Mouse (Mus musculus) embryonic facial prominence, embryonic 12.5 days (tissue): ENCODE results near the gene Taf11. TPM values are rescaled to one million over a fixed set of nuclear protein-coding genes. Genes with fewer than 3 reads are reported as not detected.
A peak's percentile ranks its signal among the peaks of the same experiment; 100 is the strongest.

Source experiments
- ATAC-seq: fragments of 200-750 bp; cut with Nextera tagmentation; 2 replicates; pipeline ENCODE4 v1.8.0; 2017; ENCODE audit not compliant: insufficient number of reproducible peaks, insufficient read depth, low FRiP score, low TSS enrichment
- H3K27ac ChIP-seq: fragments of 300-500 bp; sonication (generic); 2 replicates; pipeline ENCODE4 v1.5.1; 2016; ENCODE audit warnings: mild to moderate bottlenecking
- H3K27me3 ChIP-seq: fragments of 300-500 bp; sonication (generic); 2 replicates; pipeline ENCODE4 v1.6.1; 2016; ENCODE audit warnings: mild to moderate bottlenecking, moderate library complexity
- H3K36me3 ChIP-seq: fragments of 300-500 bp; sonication (generic); 2 replicates; pipeline ENCODE4 v1.6.1; 2016; ENCODE audit warnings: mild to moderate bottlenecking
- H3K4me1 ChIP-seq: fragments of 300-500 bp; sonication (generic); 2 replicates; pipeline ENCODE4 v1.6.1; 2016
- H3K4me2 ChIP-seq: fragments of 300-500 bp; sonication (generic); replicated peaks from 2 replicates; pipeline ENCODE4 v1.6.1; 2016; ENCODE audit warnings: mild to moderate bottlenecking, moderate library complexity
- H3K4me3 ChIP-seq: fragments of 300-500 bp; sonication (generic); 2 replicates; pipeline ENCODE4 v1.5.1; 2016; ENCODE audit warnings: mild to moderate bottlenecking
- H3K9ac ChIP-seq: fragments of 300-500 bp; sonication (generic); 2 replicates; pipeline ENCODE4 v1.6.1; 2016; ENCODE audit warnings: mild to moderate bottlenecking, moderate library complexity
- H3K9me3 ChIP-seq: fragments of 300-500 bp; sonication (generic); 2 replicates; pipeline ENCODE4 v1.6.1; 2016; ENCODE audit warnings: mild to moderate bottlenecking, moderate library complexity
- WGBS: fragments of 180-500 bp; shearing (Covaris S2); methylation state at CpG from one replicate; pipeline ENCODE4 v1.1.7; 2016; 5-methylcytosine and 5-hydroxymethylcytosine counted together
- polyA plus RNA-seq: library from polyadenylated mRNA; unstranded; fragments of >200 nt; fragmentation: Nextera tagmentation; extraction: Ambion mirVana; gene quantifications from 2 replicates; pipeline ENCODE4 v1.2.1, GENCODE M21; 2016

Gene Taf11
- polyA plus RNA-seq, 1 experiment from 2014 or later = 104 TPM

DNA sequence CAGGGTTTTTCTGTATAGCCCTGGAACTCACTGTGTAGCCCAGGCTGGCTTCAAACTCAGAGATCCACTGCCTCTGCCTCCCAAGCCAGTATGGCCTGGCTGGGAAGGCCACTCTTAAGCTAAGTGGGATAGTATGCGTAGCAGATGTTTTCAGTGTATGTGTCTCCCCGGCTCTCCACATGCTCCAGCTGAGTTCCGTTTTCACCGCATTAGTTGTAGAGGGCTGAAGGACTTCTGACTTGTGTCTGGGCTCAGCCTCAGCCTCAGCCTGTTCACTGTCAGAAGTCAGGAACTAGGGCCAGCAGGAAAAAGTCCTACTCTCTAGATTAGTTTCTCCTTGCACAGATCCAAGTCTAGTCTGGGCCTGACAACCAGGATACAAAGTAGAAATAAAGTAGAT lies 6.7 kb upstream of the Taf11 start:
- H3K36me3 ChIP-seq = no peaks in the 10 kb centered on the region
- no peaks in the 10 kb centered on the region for H3K27me3 ChIP-seq
- H3K27ac ChIP-seq = no peak overlapping the region
- no peak for ATAC-seq
- peaks cover 3% of the 10 kb centered on the region; the same call in 1 of the 2 replicates for H3K4me1 ChIP-seq
- H3K9me3 ChIP-seq = no peaks in the 10 kb centered on the region
- H3K4me3 ChIP-seq = no peak overlapping the region
- 56% methylated on average over 4 of the region's 4 CpGs for WGBS
- H3K4me2 ChIP-seq = no peak overlapping the region
- H3K9ac ChIP-seq = no peak overlapping the region

DNA sequence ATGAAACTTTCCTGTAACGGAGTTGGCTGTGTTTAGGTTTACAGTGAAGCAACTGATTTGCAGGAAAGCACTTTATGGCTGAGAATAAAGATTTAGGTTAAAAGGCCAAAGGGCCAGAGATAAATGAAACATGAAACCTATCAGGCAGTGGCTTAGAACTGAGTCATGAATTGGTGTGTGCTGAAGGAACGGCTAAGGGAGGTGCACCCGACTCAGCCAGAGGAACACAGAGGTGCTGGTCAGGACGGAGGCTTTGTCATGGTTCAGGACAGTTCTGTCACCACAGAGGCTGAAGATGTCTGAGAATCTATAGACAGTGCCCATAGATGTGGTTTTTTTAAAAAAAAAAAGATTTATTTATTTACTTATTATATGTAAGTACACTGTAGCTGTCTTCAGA lies 5.1 kb upstream of the Taf11 start:
- no peak overlapping the region for H3K4me2 ChIP-seq
- ATAC-seq = no peak
- H3K9ac ChIP-seq = no peak overlapping the region
- H3K9me3 ChIP-seq = no peaks in the 10 kb centered on the region
- H3K27ac ChIP-seq = no peak overlapping the region
- H3K4me3 ChIP-seq = no peak overlapping the region
- H3K4me1 ChIP-seq = peaks cover 13% of the 10 kb centered on the region; the same call in 1 of the 2 replicates
- H3K36me3 ChIP-seq = no peaks in the 10 kb centered on the region
- H3K27me3 ChIP-seq = no peaks in the 10 kb centered on the region
- WGBS = 85% methylated on average over 4 of the region's 4 CpGs

DNA sequence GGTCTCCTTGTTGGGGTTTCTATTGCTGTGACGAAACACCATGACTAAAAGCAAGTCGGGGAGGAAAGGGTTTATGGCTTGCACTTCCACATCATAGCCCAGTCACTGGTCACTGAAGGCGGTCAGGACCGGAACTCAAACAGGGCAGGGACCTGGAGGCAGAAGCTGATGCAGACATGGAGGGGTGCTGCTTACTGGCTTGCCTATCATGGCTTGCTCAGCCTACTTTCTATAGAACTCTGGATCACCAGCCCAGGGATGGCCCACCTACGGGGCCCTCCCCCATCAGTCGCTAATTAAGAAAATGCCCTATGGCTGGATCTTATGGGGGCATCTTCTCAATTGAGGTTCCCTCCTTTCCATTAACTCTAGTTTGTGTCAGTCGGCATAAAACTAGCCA lies 1.7 kb upstream of the Taf11 start:
- Histone ChIP-seq H3K9ac (no peak overlapping the region), H3K27me3 (no peaks in the 10 kb centered on the region), H3K4me2 (no peak overlapping the region), H3K4me3 (no peak overlapping the region), H3K4me1 (peaks cover 19% of the 10 kb centered on the region), H3K27ac (no peak overlapping the region), H3K9me3 (no peaks in the 10 kb centered on the region), H3K36me3 (no peaks in the 10 kb centered on the region)
- 90% methylated on average over 7 of the region's 7 CpGs for WGBS
- ATAC-seq = no peak

DNA sequence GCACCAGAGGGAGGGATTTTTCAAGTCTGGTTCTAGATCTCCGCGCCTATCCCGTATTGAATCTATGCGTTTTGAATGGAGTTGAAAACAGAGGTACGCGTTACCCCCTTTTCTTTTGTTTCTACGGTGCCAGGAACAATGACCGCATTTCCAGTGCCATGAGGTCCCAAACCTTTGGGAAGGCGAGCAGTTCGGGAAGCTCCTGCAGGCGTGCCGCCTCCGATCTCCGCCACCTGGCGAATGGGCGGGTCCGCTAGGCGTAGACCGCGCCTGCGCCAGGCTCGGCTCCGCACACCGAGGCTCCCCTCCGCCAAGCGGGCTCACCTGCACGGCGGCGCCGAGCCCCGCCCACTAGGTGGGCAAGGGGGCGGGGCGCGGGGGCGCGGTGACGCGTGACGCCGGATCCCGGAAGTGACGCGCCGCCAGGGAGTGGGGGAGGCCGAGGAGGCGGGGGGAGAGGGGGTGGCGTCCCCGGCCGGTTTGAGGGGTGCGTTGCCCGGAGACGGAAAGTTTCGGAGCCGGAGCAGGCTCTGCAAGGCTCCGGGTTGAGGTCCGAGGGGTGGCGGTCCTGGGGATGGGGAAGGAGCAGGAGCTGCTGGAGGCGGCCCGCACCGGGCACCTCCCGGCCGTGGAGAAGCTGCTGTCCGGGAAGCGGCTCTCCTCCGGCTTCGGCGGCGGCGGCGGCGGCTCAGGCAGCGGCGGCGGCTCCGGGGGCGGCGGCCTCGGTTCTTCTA lies 589 bp downstream of the Taf11 start, which contains the start of gene Anks1:
TSS of gene Anks1 (plus strand) at position 419 of the 734 bp plus-strand sequence.
- H3K9me3 ChIP-seq = no peaks in the 10 kb centered on the region
- ATAC-seq = peak; percentile 84
- peak within 1 kb of the TSS; percentile 86 for H3K27ac ChIP-seq
- H3K9ac ChIP-seq = peak within 1 kb of the TSS; percentile 82
- peak within 1 kb of the TSS; percentile 86 for H3K4me2 ChIP-seq
- H3K4me3 ChIP-seq = peak within 1 kb of the TSS; percentile 96
- H3K27me3 ChIP-seq = no peaks in the 10 kb centered on the region
- peaks cover 6% of the 10 kb centered on the region; the same call in 1 of the 2 replicates for H3K36me3 ChIP-seq
- WGBS = under 1% methylated on average over 74 of the region's 78 CpGs
- H3K4me1 ChIP-seq = peaks cover 20% of the 10 kb centered on the region

DNA sequence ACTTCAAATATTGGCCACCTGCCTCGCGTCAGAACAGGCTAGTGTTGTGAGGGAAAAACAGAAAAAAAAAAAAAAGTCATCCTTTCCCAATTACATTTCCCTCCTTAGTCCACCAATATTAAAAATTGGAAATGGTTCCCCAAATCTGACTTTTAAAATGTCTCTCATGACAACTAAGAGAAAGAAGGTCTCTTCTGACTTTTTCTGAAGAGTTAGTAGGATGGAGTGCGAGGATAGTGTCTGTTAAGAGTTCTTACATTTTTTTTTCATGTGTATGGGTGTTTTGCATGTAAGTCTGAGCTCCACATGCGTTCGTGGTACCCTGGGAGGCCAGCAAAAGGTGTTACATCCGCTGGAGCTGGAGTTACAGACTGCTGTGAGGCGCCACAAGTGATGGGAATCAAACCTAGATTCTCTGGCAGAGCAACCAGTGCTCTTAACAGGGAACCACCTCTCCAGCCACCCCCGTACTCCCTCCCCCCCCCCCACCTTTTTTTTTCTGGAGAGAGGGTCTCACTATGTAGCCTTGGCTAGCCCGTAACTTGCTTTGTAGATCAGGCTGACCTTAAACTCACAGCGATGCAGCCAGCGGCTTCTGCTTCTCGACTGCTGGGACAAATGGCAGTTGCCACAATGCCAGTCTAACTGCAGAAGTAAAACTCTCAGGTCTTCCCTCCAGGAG lies 1.3 kb downstream of the Taf11 start:
- no peaks in the 10 kb centered on the region for H3K27me3 ChIP-seq
- ATAC-seq = no peak
- peaks cover 11% of the 10 kb centered on the region for H3K36me3 ChIP-seq
- peaks cover 20% of the 10 kb centered on the region for H3K4me1 ChIP-seq
- H3K4me3 ChIP-seq = peak overlapping the region; percentile 96
- peak overlapping the region; percentile 86 for H3K4me2 ChIP-seq
- peak overlapping the region; percentile 89 for H3K9ac ChIP-seq
- peak overlapping the region; percentile 86 for H3K27ac ChIP-seq
- 1% methylated on average over 12 of the region's 12 CpGs for WGBS
- H3K9me3 ChIP-seq = no peaks in the 10 kb centered on the region

DNA sequence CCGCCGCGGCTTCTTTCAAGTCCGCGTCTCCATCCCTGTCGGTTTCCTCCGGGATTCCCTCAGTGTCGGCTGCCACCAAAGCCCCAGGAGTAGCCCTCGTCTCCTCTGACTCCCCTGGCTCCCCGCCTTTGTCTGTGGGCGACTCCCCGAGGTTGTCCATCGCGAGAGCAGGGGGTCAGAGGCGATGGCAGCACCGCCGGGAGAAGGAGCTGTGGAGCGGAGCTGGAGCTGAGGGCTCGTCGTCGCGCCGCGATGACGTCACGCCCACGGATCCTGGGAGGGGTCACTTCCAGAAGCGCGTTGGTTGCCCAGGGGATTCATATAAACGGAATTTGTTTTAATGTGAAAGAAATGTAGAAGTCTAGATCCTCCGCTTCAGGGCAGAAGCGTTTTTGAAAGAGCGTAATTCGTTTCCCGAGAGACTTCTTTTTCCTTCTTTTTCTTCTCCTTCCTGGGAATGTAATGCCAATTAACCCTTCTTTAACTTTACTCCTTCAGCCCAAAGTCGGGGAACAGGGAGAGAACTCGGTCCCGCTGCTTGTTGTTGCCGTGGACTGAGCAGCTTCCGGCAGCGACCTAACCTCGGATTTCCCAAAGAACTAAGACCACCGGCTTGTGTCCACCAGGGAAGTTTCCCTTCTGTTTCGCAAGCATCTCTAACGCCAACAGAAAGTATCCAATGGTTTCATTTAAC lies 2.0 kb downstream of the Taf11 start:
- Histone ChIP-seq H3K36me3 (peaks cover 18% of the 10 kb centered on the region), H3K9me3 (no peaks in the 10 kb centered on the region), H3K4me3 (peak overlapping the region; percentile 96), H3K4me2 (peak overlapping the region; percentile 86), H3K9ac (peak overlapping the region; percentile 89), H3K27ac (peak overlapping the region; percentile 86; the same call in 1 of the 2 replicates), H3K27me3 (no peaks in the 10 kb centered on the region), H3K4me1 (peaks cover 20% of the 10 kb centered on the region)
- ATAC-seq = no peak
- WGBS = under 1% methylated on average over 45 of the region's 45 CpGs

DNA sequence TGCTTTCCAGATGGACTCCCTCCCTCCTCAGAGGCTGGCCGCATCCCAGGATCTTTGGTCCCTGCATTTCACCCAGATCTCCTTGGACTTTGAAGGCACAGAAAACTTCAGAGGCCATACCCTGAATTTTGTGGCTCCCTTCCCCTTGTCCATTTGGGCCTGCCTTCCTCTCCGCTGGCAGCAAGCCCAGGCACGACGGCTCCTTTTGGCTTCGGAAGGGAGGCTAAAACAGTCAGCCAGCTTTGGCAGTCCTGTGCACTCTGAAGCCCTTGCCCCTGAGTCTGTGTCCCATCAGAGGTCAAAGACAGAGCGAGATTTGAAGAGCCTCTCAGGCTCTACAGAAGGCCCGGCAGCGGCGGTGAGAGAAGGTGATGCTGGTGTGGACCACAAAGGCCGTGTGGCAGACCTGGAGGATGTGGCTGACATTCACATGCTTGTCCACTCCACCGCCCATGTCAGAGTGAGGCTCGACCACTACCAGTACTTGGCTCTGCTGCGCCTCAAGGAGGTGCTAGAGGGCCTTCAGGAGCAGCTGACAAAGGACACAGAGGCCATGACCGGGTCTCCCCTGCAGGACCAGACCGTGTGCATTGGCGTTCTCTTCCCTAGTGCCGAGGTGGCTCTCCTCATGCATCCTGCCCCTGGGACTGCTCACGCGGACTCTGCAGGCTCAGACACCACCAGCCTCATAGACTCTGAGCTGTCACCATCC lies 23.0 kb downstream of the Taf11 start:
- Histone ChIP-seq H3K9me3 (no peaks in the 10 kb centered on the region), H3K27ac (no peak overlapping the region), H3K27me3 (no peaks in the 10 kb centered on the region), H3K36me3 (peaks cover 78% of the 10 kb centered on the region), H3K4me3 (no peak overlapping the region), H3K9ac (no peak overlapping the region), H3K4me2 (no peak overlapping the region), H3K4me1 (no peaks in the 10 kb centered on the region)
- WGBS = 87% methylated on average over 19 of the region's 19 CpGs
- ATAC-seq = no peak

DNA sequence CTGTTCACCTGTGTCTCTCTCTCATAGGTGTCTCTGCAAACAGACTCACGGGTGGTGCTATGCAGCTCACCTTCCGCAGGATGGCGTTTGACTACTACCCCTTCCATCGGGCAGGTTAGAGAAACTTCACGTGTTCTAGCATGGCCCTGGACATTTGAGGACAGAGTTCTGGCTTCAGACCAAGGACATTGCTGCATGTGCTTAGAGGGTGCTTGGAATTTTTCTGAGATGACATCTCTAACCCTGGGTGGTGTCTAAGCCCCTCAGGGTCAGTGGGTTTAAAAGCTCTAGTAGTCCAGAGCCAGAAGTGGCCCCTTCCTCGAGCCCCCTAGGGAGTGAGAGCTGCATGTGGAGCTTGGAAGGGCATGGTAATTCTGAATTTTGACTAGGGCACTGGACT lies 25.6 kb downstream of the Taf11 start:
- H3K4me2 ChIP-seq = no peak overlapping the region
- H3K27ac ChIP-seq = no peak overlapping the region
- H3K4me1 ChIP-seq = no peaks in the 10 kb centered on the region
- no peak overlapping the region for H3K4me3 ChIP-seq
- H3K36me3 ChIP-seq = peaks cover 88% of the 10 kb centered on the region
- H3K9ac ChIP-seq = no peak overlapping the region
- no peaks in the 10 kb centered on the region for H3K9me3 ChIP-seq
- no peaks in the 10 kb centered on the region for H3K27me3 ChIP-seq
- ATAC-seq = no peak
- 92% methylated on average over 6 of the region's 6 CpGs for WGBS

DNA sequence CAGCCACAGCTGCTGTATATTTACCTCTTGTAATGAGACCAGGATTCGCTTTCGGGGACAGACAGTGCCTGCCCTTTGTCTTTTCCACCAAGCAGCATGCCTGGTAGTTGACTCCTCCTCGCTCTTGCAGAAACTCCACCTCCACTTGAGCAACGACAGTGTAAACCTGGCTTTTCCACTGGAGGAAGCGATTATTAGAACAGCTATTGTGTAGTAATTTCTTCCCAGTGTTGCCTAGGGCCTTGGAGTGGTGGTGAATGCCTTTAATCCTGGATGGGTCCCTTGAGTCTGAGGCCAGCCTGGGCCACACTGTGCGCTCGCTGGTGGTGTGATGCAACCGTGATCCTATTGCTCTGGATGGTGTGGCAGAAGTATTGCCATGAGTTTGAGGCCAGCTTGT lies 26.5 kb downstream of the Taf11 start:
- H3K9me3 ChIP-seq = no peaks in the 10 kb centered on the region
- no peaks in the 10 kb centered on the region for H3K4me1 ChIP-seq
- H3K4me2 ChIP-seq = no peak overlapping the region
- no peak overlapping the region for H3K4me3 ChIP-seq
- no peaks in the 10 kb centered on the region for H3K27me3 ChIP-seq
- H3K36me3 ChIP-seq = peaks cover 90% of the 10 kb centered on the region
- WGBS = 86% methylated on average over 8 of the region's 8 CpGs
- H3K9ac ChIP-seq = no peak overlapping the region
- H3K27ac ChIP-seq = no peak overlapping the region
- ATAC-seq = no peak

DNA sequence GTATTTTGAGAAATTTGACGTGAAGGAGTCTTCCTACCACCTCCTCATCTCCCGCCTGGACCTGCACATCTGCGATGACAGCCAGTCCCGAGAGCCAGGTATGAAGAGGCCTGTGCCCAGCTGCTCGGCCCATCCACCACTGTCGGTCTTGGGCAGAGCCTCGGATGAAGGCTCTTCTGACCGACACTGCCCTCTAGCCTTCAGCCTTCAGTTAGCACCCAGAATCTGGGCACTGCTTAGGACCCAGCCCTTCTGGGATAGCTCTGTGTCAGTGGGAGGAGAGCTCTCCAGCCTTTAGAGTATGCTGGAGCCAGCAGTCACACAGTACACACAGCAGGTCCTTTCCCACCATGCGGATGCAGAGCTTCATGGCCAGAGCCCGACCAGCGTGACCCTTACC lies 28.1 kb downstream of the Taf11 start:
- H3K9me3 ChIP-seq = no peaks in the 10 kb centered on the region
- no peak overlapping the region for H3K27ac ChIP-seq
- WGBS = 65% methylated on average over 11 of the region's 11 CpGs
- no peaks in the 10 kb centered on the region for H3K27me3 ChIP-seq
- no peak overlapping the region for H3K9ac ChIP-seq
- no peak overlapping the region for H3K4me2 ChIP-seq
- no peak overlapping the region for H3K4me3 ChIP-seq
- H3K36me3 ChIP-seq = peaks cover 79% of the 10 kb centered on the region
- no peaks in the 10 kb centered on the region for H3K4me1 ChIP-seq
- no peak for ATAC-seq

DNA sequence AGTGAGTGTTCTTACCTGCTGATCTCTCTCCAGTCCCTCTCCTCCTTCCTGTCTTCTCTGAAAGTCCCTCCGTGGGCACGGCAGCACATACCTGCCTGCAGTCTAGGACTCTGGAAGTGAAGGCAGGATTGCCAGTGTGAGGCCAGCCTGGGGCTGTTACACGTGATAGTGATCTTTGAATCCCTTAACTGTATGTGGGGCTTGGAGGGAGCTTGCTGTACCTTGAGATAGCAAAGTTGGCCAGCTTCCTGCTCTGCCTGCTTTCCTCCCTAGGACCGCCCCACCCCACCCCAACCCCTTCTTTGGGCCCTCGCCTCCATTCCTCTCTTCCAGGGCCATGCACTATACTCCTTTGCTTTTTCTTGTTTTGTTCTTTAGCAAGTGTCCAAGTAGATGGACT lies 35.1 kb downstream of the Taf11 start:
- Histone ChIP-seq H3K4me3 (no peak overlapping the region), H3K27ac (no peak overlapping the region), H3K9me3 (no peaks in the 10 kb centered on the region), H3K9ac (no peak overlapping the region), H3K4me2 (no peak overlapping the region), H3K27me3 (no peaks in the 10 kb centered on the region), H3K36me3 (peaks cover 21% of the 10 kb centered on the region), H3K4me1 (no peaks in the 10 kb centered on the region; the same call in 1 of the 2 replicates)
- 69% methylated on average over 5 of the region's 5 CpGs for WGBS
- no peak for ATAC-seq
